Mouse (Mus musculus) heart, adult 11 months (tissue): Measurements from ENCODE around the gene Aqp6.

Experiments
- DNase-seq: peaks from one replicate; pipeline ENCODE4 v3.0.0; 2022

The Aqp6 gene

GRCm38 (mm10) chr15:99649067-99649761, 48.0 kb downstream of the Aqp6 start:
- DNase-seq: no peak

- no peak for DNase-seq
Measured at GRCm38 (mm10) chr15:99650304-99650703, 49.1 kb downstream of the Aqp6 start.

GRCm38 (mm10) chr15:99651163-99651872, 50.1 kb downstream of the Aqp6 start, which contains the start of gene Racgap1:
TSS of gene Racgap1 (minus strand) at chr15:99651656.
- peak; percentile 99 for DNase-seq

- no peak for DNase-seq
Measured at GRCm38 (mm10) chr15:99651984-99652872, 51.0 kb downstream of the Aqp6 start.

GRCm38 (mm10) chr15:99653291-99653690, 52.1 kb downstream of the Aqp6 start:
- no peak for DNase-seq

- DNase-seq: no peak
Measured at GRCm38 (mm10) chr15:99653876-99654275, 52.7 kb downstream of the Aqp6 start.
